Mouse (Mus musculus) spleen, adult 18-20 months (tissue): ENCODE measurements around the gene Csf1.

ENCODE experiments used
- DNase-seq, 2 experiments: peaks; one replicate each; pipeline ENCODE4 v3.0.0; 2022; ENCODE audit warnings: mixed read lengths in 2 of 2

The Csf1 gene

GRCm38 (mm10) chr3:107759929-107760581, at the start of gene Csf1:
Gene Csf1, minus strand, starts transcription at chr3:107760469.
- peak; percentile 62 to 68 for DNase-seq

GRCm38 (mm10) chr3:107808013-107808750, 47.9 kb upstream of the Csf1 start:
- DNase-seq, result no peak

GRCm38 (mm10) chr3:107807386-107807974, 47.2 kb upstream of the Csf1 start:
- DNase-seq, result no peak

- no peak for DNase-seq
Observed at GRCm38 (mm10) chr3:107806916-107807315, 46.6 kb upstream of the Csf1 start.

- DNase-seq, result no peak
Observed at GRCm38 (mm10) chr3:107804799-107805198, 44.5 kb upstream of the Csf1 start.

GRCm38 (mm10) chr3:107802185-107802946, 42.1 kb upstream of the Csf1 start:
- no peak for DNase-seq

GRCm38 (mm10) chr3:107798946-107799345, 38.7 kb upstream of the Csf1 start:
- no peak for DNase-seq

- no peak for DNase-seq
Observed at GRCm38 (mm10) chr3:107796191-107796983, 36.1 kb upstream of the Csf1 start.

GRCm38 (mm10) chr3:107794890-107795289, 34.6 kb upstream of the Csf1 start:
- no peak for DNase-seq

- no peak for DNase-seq
Observed at GRCm38 (mm10) chr3:107793300-107794201, 33.3 kb upstream of the Csf1 start.

GRCm38 (mm10) chr3:107792736-107793135, 32.5 kb upstream of the Csf1 start:
- DNase-seq, result no peak

- no peak for DNase-seq
Observed at GRCm38 (mm10) chr3:107790766-107791303, 30.6 kb upstream of the Csf1 start.

GRCm38 (mm10) chr3:107790227-107790626, 30.0 kb upstream of the Csf1 start:
- DNase-seq, result no peak

GRCm38 (mm10) chr3:107788885-107789284, 28.6 kb upstream of the Csf1 start:
- no peak for DNase-seq

GRCm38 (mm10) chr3:107787613-107788501, 27.6 kb upstream of the Csf1 start:
- DNase-seq, result no peak

GRCm38 (mm10) chr3:107786980-107787612, 26.8 kb upstream of the Csf1 start:
- no peak for DNase-seq

GRCm38 (mm10) chr3:107786344-107786743, 26.1 kb upstream of the Csf1 start:
- DNase-seq, result no peak

GRCm38 (mm10) chr3:107785546-107785945, 25.3 kb upstream of the Csf1 start:
- DNase-seq, result no peak

- no peak for DNase-seq
Observed at GRCm38 (mm10) chr3:107783315-107783714, 23.0 kb upstream of the Csf1 start.
